Mouse (Mus musculus) bone marrow macrophage, adult 2 months (primary cell): ENCODE measurements around the gene Tamm41.

ENCODE experiments used
- CTCF ChIP-seq: IDR thresholded peaks from 2 replicates; pipeline ENCODE4 v1.5.1; 2012; ENCODE audit warnings: low read depth, mild to moderate bottlenecking, low read length, moderate library complexity
- POLR2A ChIP-seq: IDR thresholded peaks from 2 replicates; pipeline ENCODE4 v1.6.1; 2012; ENCODE audit warnings: mild to moderate bottlenecking, low read depth, low read length, borderline replicate concordance

- TF ChIP-seq CTCF (no peak), POLR2A (no peak)
Measured at GRCm38 (mm10) chr6:115047816-115048215, 10.1 kb upstream of the Tamm41 start.
